Mouse (Mus musculus) urinary bladder, adult 18-20 months (tissue): ENCODE measurements at regions not wholly inside any gene's neighbourhood (a gene's known extent, or its start where the extent isn't known, plus 50 kb on each side); places are given as distances from the start of the nearest gene placed in this dataset.

Source experiments
- DNase-seq, 2 experiments: peaks; one replicate each; pipeline ENCODE4 v3.0.0; 2022; ENCODE audit warnings: low spot score in 2 of 2, mixed read lengths in 2 of 2

GRCm38 (mm10) chr17:68057264-68057663 is 53.3 kb upstream of the Arhgap28 start:
- DNase-seq: no peak

- no peak for DNase-seq
Measured at GRCm38 (mm10) chr17:68060455-68060854, 56.5 kb upstream of the Arhgap28 start.

GRCm38 (mm10) chr17:68065751-68066150 is 61.8 kb upstream of the Arhgap28 start:
- DNase-seq: peak in 1 of 2 experiments; percentile 2

GRCm38 (mm10) chr17:68066204-68066603 is 62.3 kb upstream of the Arhgap28 start:
- no peak for DNase-seq

- no peak for DNase-seq
Measured at GRCm38 (mm10) chr17:68069008-68069407, 65.1 kb upstream of the Arhgap28 start.

GRCm38 (mm10) chr17:68069484-68069883 is 65.6 kb upstream of the Arhgap28 start:
- DNase-seq: no peak

- DNase-seq: no peak
Measured at GRCm38 (mm10) chr17:68071472-68071871, 67.6 kb upstream of the Arhgap28 start.

- DNase-seq: no peak
Measured at GRCm38 (mm10) chr17:68075712-68076111, 71.8 kb upstream of the Arhgap28 start.

GRCm38 (mm10) chr17:68078709-68079108 is 74.8 kb upstream of the Arhgap28 start:
- no peak for DNase-seq

- no peak for DNase-seq
Measured at GRCm38 (mm10) chr17:68084446-68084845, 80.5 kb upstream of the Arhgap28 start.

GRCm38 (mm10) chr17:68087149-68087548 is 83.2 kb upstream of the Arhgap28 start:
- no peak for DNase-seq

GRCm38 (mm10) chr17:68089179-68089578 is 85.3 kb upstream of the Arhgap28 start:
- no peak for DNase-seq

GRCm38 (mm10) chr17:68089830-68090229 is 85.9 kb upstream of the Arhgap28 start:
- no peak for DNase-seq

GRCm38 (mm10) chr17:68096982-68097381 is 93.1 kb upstream of the Arhgap28 start:
- no peak for DNase-seq

- DNase-seq: no peak
Measured at GRCm38 (mm10) chr17:68097436-68097835, 93.5 kb upstream of the Arhgap28 start.

GRCm38 (mm10) chr17:68100093-68100492 is 96.2 kb upstream of the Arhgap28 start:
- no peak for DNase-seq

GRCm38 (mm10) chr17:68103346-68103745 is 99.4 kb upstream of the Arhgap28 start:
- no peak for DNase-seq

GRCm38 (mm10) chr17:68106366-68106765 is 102.4 kb upstream of the Arhgap28 start:
- DNase-seq: no peak

- DNase-seq: no peak
Measured at GRCm38 (mm10) chr17:68107875-68108274, 104.0 kb upstream of the Arhgap28 start.

- DNase-seq: no peak
Measured at GRCm38 (mm10) chr17:68111834-68112473, 108.0 kb upstream of the Arhgap28 start.

GRCm38 (mm10) chr17:68112763-68113330 is 108.9 kb upstream of the Arhgap28 start:
- no peak for DNase-seq

- DNase-seq: no peak
Measured at GRCm38 (mm10) chr17:68115599-68115998, 111.7 kb upstream of the Arhgap28 start.

GRCm38 (mm10) chr17:68119055-68119698 is 115.3 kb upstream of the Arhgap28 start:
- DNase-seq: no peak
